Mouse (Mus musculus) embryo, embryonic 10.5 days (tissue): ENCODE measurements at regions not wholly inside any gene's neighbourhood (a gene's known extent, or its start where the extent isn't known, plus 50 kb on each side); places are given as distances from the start of the nearest gene placed in this dataset.
A peak's percentile ranks its signal among the peaks of the same experiment; 100 is the strongest.

Experiments
- DNase-seq: peaks from one replicate; pipeline ENCODE4 v3.0.0-alpha.2; 2015; ENCODE audit warnings: low spot score

DNA sequence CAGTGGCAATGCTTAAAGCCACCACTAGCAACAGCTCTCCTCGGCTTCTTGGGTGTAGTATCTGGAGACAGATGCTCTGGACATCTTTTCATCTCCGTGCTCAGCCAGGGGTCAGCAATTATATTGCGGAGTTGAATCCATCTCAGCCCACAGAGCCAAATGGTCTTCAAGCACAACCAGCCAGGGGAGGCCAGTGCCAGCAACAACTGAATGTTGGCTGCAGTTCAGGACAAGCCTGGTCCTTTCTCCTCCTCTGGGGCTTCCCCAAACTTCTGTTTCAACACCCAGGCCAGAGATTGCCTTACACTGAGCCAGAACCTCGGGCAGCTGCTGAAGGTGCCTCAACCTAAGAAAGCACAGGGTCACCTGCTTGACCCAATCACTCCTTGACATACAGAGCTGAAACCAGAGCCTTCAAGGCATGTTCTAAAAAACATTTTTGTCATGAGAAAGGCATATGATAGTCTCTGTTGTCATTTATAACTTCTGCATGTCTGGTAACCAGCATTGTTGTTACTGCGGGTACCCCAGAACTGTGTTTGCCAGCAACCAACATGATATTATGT is 169.9 kb upstream of the Lef1 start:
- no peak for DNase-seq

DNA sequence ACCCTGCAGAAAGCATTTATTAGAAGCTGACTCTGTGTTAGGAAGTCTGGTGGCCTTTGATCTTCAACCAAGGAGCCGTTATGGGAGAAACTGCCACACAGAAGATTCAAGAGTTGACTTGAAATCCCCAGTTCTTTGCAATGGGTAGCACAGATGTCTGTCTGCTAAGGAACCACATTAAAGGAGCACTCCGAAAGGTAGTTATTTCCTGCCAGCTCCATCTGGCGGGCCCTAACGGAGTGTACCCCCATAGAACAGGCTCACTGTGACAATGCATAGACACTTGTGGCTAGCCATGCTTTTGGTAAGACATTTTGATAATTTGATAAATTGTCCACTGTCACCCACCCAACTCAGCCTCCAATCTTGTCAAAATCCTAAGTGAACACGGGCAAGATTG is 173.3 kb upstream of the Lef1 start:
- no peak for DNase-seq

DNA sequence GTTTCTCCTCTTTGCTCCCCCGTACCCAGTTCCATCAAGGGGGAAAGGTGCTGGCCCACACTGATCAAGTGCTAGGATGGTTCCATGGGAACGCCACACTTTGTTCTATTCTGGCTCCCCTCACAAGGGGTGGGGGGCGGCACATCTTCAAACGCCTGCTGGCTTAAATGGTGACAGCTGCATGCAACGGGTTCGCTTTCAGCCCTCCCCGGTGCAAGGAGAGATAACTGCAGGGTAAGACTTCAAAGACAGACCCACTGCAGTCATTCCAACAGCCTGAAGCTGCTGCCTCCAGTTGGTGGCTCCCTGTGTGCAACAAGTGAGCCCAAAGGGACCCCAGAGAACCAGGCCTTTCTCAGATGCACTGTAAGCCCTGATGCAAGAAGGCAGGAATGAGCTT is 173.9 kb upstream of the Lef1 start:
- DNase-seq: peak; percentile 21

DNA sequence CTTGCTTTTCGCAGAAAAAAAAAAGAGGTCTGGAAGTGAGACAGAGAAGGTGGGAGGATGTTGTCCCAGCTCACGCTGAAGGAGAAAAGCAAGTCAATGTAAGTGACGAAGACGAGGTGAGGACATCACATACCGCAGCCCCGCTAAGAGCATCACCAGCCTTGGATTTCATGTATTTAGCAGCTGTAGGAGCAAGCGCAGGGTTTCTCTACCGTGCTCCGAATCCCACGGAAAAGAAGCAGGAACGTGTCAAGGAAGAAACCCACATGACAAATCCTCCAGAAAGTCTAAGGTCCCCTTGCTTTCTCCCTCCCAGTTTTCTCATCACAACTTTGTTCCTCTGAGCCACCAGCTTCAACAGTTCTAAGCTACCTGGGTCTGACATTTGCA is 174.3 kb upstream of the Lef1 start:
- DNase-seq: peak; percentile 21

DNA sequence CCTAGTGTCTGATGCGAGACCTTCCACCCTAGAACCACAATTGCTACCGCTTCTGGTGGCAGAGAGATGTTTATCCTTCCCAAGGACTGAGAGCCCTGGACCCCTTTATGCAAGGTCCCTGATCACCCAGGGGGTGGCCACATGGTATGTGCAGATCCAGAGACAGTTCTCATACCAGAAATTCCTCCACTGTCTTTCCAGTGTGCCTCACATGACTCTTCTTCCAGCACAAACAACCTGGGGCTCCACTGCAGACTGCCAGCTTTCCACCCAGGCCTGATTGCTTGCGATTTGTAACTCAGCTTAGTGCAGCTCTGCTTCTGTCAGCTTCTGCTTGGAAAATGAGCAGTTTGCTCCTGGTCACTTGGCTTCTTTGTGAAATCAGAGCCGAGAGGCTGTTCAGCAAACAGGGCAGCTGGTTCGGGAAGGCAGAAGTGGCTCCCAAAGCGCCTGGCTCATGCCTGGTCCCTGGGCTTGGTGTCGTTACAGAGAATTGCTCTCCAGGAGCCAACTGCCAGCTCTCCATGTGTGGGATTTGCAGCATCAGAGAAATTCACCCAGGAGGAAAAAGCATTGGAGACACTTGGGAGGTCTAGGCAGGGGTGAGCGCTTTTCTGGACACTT is 174.9 kb upstream of the Lef1 start:
- DNase-seq: peak; percentile 19

DNA sequence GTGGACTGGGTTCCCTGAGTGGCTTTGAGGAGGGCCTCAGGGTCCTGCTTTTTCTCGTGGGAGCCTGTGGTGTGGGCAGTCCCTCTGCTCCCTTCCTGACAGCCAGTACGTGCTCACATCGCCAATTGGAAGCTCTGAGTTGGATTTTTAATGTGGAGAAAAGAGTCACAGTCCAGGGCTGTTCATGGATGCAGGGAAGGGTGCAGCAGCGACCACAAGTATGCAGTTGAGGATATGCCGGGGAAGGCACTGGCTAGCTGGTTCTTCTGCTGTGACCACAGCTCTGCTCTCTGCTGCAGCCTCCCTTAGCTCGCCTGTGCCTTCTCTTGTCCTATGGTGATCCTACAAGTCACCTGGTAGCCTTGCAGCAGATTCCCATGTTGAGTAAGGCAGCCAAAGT is 177.5 kb upstream of the Lef1 start:
- DNase-seq: no peak

DNA sequence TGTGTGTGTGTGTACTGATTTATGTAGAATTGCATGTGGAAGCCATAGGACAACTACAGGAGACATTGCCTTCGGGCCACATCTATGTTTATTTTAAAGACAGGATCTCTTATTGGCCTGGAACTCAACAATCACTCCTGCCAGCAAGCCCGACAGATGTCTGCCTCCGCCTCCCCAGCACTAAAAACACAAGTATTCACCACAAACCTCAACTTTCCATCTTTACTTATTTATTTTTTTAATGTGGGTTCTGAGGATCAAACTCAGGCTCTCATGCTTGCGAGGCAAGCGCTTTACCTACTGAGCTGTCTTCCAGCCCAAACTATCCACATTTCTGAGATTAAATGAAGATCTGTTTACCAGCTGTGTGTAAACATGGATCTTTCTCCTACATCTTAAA is 178.0 kb upstream of the Lef1 start:
- DNase-seq: no peak

DNA sequence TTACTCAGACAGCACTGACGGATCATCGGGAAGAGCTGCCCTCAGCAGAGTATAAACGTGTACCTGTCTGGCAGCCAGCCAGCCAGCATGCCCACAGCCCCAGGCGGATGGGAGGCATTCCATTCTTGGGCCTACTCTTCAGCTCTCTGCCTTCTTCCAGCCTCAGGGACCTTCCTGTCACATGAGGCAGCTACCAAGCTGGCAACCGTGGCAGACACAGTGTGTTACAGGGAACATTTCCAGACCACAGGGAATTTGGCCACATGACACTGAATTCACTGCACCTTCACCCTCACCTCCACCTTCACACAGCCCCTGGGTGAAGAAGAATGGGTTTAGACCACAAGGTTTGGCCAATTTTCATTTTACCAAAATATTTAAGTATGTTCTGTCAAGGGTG is 185.3 kb upstream of the Lef1 start:
- no peak for DNase-seq

DNA sequence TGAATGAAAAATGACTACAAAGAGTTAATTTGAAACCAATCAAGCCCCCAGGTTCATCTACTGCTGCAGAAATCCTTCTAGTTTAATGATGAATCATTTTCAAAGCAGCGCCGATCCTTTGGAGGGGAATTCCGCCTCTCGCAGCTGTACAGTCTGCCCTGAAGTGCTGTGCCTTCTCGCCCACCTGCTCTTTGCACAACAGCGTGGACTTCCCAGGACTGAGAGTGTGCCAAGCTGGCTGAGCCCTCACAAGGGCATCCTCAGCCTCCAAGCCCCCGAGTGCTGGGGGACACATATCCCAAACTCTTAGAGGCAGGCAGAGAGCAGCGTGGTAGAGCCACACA is 186.7 kb upstream of the Lef1 start:
- no peak for DNase-seq

DNA sequence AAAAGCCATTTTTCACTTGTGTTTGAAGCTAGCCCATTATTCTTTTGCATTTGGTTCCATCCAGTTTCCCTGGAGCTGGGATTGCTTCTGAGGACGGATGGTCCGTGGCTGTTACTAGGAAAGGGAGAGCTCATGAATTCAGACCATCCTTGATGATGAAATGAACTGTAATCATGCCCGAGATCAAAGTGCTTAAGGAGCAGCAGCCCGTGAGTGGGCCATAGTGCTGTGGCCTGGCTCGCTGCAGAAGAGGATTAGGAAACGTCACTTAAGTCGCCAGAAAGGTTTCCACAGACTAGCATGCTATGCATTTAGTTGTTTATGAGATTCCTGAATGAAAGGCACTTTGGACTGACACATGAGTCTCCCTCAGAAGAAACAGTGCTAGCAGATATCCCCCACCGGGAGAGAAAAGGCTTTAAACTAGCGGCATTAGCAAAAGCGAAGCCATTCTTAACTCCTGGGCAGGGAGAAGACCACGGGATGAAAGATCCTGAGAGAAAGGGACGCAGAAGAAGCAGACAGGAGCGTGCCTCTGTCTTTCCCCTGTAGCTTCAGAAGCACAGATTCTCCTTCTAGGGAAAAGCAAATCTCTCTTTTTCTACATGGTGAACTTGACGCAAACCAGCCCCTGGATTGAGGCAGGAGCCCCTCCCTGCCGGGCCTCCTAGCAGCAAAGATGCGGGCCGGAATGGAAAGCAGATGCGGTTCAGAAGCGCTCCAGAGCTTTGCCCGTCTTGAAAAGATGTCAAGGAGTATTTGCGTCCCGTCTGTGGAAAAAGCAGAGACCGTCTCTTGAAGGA is 187.3 kb upstream of the Lef1 start:
- peak; percentile 72 for DNase-seq

DNA sequence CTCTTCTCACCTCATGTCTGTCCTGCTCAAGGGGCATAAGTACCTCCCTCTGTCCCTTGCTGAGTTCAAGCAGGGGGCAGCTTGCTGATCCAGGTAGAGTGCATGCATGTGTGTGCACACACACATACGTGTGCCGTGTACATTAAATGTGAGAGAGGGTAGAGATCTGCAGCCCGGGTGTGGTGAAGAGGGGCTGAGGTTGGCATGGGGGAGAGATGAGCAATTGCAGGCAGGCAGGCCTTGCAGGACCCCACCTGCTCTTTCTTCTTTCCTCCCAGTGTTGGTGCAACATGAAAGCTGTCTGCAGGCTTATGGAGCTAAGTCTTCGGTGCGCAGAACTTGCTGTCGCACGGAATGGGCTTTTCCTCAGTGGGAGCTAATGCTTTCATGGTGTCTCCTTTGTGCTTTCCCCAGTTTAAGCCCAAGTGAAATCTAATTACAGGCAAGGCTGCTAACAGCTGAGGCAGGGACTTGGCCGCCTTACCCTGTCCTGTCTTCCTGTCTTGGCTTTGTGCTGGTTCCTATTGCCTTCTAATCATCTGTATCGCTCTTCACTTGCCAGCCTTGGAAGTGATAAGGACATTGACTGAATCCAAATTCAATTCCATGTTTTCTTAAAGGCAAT is 188.5 kb upstream of the Lef1 start:
- no peak for DNase-seq

DNA sequence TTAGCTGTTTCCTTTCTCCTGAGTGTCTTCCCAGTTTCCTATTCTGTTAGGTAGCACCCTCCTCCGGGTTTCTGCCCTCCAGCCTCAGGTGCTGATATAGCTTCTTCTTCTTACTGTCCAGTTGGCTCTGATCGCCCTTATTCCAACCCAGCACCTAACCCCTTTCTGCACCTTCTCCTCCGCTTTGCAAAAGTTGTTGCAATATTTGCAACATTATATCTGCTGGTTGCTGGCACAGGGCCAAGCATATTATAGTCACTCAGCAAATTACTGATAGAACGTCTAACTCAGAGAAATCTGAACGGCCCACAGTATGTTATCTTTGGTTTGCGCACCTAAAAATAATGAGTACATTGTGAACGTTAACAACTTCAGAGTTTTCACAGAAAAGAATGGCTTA is 183.6 kb upstream of the Rpl34 start:
- no peak for DNase-seq

DNA sequence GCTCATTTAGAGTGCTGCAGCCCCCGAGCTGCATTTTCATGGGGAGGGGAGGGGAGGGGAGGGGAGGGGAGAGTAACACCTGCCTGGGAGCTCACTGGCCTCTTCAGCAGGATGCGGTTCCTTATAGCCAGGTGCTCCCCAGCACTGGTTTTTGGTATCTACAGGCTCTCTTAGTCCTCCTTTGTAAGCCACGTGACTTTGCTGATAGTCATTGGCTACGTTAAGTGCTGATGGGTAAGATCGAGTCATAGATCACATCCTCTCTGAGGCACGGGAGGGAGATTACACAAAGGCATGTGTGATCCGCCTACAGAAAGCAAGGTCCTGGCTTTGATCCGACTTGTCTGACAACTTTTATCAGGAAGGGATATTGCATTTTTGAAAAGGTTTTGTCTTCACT is 174.9 kb upstream of the Rpl34 start:
- DNase-seq: no peak

DNA sequence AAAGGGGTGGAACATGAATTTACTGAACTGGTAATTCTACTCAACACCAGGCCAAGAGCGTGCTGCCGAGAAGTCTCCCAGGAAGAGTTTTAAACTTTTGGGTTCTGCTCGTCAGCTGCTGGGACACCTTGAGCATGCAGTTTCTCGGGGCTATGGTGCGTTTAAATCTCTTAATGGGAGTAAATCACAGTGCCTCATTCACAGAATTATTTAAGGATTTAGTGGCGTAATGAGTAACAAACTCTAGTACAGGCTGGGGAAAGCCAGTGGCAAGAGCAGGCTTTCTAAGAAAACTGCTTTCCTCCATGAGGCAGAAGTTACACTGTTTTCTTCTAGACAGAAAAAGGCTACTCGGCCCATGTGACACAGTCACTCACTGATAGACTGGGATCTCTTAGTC is 173.1 kb upstream of the Rpl34 start:
- no peak for DNase-seq

DNA sequence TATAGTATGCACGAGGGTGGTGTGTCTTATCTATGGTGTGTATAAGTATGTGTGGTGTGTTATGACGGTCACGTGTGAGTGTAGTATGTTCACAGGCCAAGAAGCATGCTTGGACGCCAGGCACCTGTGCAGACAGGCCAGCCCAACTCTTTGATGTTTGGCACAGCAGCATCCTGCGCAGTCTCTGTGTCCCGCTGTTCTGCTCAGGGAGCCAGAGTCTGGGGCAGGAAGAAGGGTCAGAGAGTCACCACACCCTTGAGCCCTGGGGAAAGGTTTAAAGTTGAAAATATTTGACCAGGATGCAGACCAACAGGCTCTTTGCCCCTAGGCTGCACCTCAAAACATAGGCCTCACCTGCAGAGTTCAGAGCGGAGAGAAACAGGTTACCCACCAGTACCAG is 172.2 kb upstream of the Rpl34 start:
- DNase-seq: no peak

DNA sequence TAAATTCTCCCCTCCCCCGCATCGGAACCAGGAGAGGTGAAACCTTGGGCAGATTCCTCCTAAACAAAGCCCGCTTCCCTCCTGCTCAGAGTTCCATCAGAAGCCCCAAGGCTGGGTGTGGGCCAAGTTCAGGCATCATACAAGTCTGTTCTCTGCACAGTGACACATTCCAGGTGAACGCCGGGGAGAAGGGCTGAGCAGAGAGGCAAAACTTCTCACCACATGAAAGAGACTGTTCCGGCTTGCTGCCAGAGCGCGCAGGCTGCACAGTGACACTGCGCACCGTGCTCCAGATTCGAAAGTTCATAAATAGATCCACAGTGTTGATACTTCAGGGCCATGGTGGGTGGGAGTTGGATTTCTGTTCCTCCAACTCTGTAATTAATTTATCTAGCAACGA is 171.1 kb upstream of the Rpl34 start:
- no peak for DNase-seq

DNA sequence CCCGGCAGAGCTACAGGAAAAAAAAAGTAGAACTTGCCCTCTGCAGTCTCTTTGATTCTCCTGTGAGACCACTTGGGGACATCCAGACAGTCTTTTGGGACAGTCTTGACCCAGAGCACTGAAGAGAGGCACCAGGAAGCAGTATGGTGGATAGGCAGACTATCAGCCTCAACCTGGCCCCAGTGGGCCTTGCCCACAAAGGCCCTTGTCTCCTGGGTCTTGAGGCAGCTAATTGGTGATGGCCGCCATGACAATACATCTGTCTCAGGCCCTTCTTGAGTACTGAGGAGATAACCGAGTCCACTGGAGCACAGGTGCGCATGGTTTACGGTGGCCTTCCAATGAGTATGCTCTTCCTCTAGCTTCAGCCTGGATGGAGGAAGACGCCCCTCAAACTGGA is 170.6 kb upstream of the Rpl34 start:
- no peak for DNase-seq

DNA sequence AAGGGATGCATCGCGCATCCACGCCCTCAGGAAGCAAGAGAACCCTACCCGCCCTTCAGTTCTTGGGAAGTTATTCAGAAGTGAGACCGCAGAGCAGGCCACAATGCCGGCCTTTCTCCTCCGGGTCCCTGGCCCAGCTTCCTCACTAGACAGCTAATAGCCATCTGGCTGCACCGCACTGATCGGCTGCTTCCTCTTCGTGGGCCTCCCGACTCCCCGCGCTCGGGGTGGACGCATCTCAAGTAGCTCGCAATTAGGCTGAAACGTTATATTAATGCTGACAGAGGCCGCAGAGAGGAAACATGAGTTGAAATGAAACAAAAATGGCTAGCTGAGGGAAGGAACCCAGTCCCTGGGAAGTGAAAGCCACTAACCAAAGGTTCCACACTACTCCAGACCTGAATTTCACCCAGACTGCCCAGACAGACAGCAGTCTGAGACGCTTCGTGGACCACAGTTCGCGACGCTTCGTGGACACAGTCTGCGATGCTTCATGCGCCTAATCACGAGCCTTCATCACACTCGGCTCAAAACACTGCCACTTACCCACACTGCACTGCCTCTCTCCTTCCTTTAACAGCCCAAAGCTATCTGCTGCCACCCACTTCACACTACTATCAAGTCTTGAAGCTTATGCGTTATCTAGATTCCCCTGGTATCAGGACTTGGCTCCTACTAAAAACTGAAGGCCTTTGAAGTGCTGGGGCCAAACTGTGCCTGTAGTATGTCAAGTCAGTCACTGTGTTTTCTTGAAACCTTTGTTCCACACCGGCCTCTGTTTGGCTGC is 170.0 kb upstream of the Rpl34 start:
- no peak for DNase-seq

DNA sequence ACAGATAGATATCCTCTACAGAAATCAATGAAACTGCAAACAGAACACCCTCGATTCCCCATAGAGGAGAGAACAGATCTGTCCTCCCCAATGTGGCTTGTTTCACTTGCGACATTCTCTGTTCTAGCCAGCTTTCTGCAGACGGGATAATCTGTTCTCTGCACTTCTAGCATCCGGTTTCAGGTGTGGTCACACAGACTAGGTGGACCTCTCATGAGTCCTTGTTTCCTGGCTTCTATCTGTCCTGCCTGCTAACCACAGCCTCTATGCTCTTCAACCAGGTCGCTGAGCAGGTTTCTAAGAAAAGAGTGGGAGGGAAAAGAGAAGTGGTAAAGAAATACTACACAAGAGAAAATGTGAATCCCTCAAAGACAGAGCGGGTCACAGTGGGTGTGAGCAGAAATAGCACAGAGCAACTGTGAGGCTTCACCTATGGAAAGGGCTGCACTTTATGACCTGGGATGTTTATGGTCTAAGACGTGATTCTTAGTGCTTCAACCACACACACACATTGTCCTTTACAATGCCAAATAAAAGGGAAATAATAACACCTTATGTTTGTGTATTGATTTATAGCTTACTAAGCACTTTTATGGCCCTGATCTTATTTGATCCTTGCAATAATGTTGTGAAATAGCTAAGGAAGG is 164.1 kb upstream of the Rpl34 start:
- no peak for DNase-seq

DNA sequence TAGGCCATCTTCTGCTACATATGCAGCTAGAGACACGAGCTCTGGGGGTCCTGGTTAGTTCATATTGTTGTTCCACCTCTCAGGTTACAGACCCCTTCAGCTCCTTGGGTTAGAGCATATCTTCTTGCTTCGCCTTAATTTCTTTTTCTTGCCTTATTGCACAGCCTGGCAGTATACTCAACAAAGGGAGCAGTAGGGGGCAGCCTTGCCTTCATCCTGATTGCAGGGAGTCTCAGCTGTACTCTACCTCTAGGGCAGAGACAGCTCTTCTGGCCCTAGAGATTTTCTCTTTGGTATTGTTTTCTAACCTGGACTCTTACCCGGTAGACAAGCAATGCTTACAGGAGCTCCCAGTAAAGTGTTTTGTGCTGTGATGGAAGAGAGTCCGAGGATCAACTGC is 161.1 kb upstream of the Rpl34 start:
- no peak for DNase-seq

DNA sequence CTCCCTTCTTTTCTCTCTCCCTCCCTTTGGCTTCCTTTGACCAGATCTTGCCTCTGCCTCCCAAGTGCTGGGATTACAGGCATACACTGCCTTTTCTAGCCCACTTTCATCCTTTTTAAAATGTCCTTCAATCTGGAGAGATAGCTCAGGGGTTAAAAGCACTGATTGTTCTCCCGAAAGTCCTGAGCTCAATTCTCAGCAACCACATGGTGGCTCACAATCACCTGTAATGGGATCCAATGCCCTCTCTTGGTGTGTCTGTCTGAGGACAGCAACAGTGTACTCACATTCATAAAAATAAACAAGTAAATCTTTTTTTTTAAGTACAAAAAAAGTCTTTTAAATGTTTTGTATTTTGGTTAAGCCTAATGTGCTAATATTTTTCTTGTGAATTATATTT is 158.4 kb upstream of the Rpl34 start:
- DNase-seq: no peak
